Mouse (Mus musculus) bone marrow macrophage, adult 2 months (primary cell): ENCODE data around the gene Pcbp1. TPM values are rescaled to one million over a fixed set of nuclear protein-coding genes. Genes with fewer than 3 reads are reported as not detected.
A peak's percentile ranks its signal among the peaks of the same experiment; 100 is the strongest.
"Not testable (repeated sequence)": the region's sequence is repeated elsewhere in the genome, so short reads cannot be mapped to it uniquely, and the experiment has no call there.

Experiments used
- H3K27ac ChIP-seq: 2 replicates; pipeline ENCODE4 v1.5.1; 2012; ENCODE audit warnings: low read depth, low read length; ENCODE audit not compliant: insufficient read depth
- H3K4me1 ChIP-seq: 2 replicates; pipeline ENCODE4 v1.6.1; 2012; ENCODE audit warnings: low read length; ENCODE audit not compliant: control insufficient read depth, insufficient read depth
- H3K4me3 ChIP-seq: 2 replicates; pipeline ENCODE4 v1.5.1; 2012; ENCODE audit warnings: mild to moderate bottlenecking, low read length, moderate library complexity; ENCODE audit not compliant: insufficient read depth
- CTCF ChIP-seq: IDR thresholded peaks from 2 replicates; pipeline ENCODE4 v1.5.1; 2012; ENCODE audit warnings: low read depth, mild to moderate bottlenecking, low read length, moderate library complexity
- POLR2A ChIP-seq: IDR thresholded peaks from 2 replicates; pipeline ENCODE4 v1.6.1; 2012; ENCODE audit warnings: mild to moderate bottlenecking, low read depth, low read length, borderline replicate concordance
- polyA plus RNA-seq: library from polyadenylated mRNA; stranded (reverse); fragments of >200 nt; gene quantifications from 2 replicates; pipeline ENCODE4 v1.2.4, GENCODE M21; 2012; ENCODE audit not compliant: missing spikeins, insufficient read depth, insufficient read length

The Pcbp1 gene
- polyA plus RNA-seq, result 177 and 185 TPM in 2 replicates

DNA sequence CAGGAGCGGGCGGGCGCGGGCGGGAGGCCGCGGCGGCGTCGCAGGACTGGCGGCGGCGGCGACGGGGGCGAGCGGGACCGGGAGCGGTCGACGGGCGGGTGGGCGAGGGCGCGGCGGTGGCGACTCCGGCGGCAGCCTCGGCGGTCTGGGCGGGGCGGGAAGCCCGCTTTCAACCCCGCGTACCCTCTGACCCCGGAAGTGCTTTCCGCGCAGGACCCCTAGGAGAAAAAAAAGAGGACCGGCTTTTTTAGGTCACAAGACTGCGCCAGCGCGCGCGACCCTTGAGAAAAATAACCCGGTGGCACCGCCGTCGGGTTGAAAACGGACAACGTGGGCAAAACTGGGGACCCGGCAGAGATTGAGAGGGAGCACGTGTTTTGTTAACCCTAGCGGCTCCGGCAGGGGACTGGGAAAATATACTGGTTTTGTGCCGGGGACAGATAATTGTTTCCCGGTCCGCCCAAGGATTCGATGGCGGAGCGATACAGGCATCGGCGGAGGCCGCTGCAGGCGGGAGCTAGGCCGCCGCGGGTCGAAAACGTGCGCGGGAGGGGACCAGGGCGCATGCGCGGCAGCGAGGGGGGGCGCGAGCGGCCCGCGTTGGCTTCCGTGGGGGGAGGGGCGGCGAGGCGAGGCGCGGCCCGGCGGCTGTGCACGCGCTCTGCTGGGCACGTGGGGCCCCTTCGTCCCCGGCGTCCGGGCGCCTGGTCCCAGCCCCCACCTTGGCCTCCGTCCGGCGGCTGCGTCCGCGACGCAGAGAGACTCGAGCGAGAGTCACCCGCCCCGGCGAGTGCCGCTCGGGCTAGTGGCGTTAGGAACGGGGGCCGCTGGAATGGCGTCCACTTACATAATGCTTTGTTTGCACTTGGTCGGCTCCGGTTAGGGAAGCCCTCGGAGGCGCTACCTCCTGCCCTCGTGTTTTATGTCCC is at the start of gene Pcbp1:
Gene Pcbp1 (minus strand): TSS at position 290 of the 929 bp plus-strand sequence.
- H3K4me1 ChIP-seq, result peaks cover 14% of the 10 kb centered on the region
- peak within 1 kb of the TSS; percentile 100 for H3K27ac ChIP-seq
- TF ChIP-seq POLR2A (no peak), CTCF (no peak)
- H3K4me3 ChIP-seq, result peak within 1 kb of the TSS; percentile 84

DNA sequence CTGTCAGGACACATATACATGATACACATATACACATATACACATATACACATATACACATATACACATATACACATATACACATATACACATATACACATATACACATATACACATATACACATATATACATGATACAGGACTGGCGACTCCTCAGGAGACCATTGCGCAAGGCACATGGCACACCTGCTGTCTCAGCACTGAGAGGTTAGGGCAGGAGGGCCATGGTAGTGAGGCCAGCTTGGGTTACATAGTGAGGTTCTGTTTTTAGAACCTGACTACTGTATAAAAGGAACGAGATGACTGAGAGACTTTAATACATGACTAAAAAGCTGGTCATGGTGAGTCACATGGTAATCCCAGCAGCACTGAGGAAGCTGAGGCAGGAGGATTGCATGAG is 48.4 kb upstream of the Pcbp1 start:
- TF ChIP-seq CTCF, result no peak
- TF ChIP-seq POLR2A, result no peak
- Histone ChIP-seq H3K27ac (no peak overlapping the region), H3K4me1 (peaks cover 37% of the 10 kb centered on the region)

DNA sequence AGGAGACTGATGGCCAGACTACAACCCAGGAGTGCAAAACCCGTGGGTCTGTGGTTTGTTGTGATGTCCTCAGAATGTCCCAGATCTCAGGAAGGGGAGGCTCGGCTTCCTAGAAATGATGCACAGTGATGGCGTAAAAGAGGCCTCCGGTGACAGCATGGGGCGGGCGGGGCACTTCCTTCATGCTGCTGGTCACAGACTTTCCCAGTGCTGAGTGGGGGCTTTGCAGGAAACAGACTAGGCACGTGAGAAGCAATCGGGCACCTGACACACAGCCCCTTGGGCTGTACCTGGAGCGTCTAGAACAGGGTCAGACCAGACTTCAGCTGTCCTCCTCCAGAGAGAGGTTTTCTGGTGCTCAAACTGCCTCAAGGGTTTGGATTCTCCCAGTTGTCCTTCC is 44.7 kb upstream of the Pcbp1 start:
- no peak overlapping the region for H3K4me3 ChIP-seq
- H3K27ac ChIP-seq, result no peak overlapping the region
- H3K4me1 ChIP-seq, result peaks cover 25% of the 10 kb centered on the region
- TF ChIP-seq POLR2A (no peak), CTCF (no peak)

More for the DNA sequence above, 48.4 kb upstream of the Pcbp1 start:
- no peak overlapping the region for H3K4me3 ChIP-seq

DNA sequence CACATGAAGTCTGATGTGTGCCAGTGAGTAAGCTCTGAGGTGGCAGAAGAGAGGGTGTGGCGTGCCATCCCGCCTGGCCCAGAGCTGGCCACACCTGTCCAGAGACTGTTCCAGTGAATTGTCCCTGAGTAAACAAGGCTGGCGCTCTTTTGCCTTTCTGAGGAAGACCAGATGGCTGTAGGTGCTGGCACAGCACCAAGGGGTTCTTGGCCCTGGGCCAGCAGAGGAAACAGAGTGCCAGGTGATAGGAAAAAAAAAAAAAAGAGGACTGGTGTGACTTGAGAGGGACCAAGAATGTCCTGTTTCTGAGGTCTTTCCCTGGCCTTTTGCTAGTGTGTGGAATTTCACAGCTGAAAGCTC is 43.3 kb upstream of the Pcbp1 start:
- TF ChIP-seq POLR2A (no peak), CTCF (no peak)
- Histone ChIP-seq H3K4me1 (peaks cover 25% of the 10 kb centered on the region), H3K4me3 (no peak overlapping the region), H3K27ac (no peak overlapping the region)

DNA sequence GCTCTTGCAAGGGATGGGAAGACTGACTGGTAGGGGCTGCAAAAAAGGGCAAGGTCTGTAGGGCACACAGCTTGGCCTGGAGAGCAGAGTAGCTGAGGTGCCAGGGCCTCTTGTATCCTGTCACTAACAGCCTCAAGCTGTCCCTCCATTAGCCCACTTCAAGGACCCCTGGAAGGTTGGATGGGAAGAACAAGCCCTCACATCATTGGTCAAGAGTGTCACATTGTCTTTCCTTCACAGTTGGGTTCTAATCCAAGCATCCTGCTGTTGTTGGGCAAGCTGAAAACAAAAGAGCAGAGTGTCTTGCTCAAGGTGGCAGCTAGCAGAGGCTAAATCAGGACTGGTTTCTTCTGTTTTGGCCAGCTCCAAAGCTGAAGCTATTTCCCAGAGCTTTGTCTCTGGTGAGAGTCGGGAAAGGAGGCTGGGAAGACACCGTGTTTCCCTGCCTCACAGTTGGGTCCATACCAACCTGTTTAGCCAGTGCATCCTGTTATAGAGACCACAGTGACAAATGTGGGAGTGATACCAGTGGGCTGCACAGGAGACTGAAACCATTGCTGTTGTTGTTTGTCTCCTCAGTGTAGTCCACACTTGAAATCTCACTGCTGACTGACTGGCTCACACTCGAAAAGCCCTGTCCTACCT is 42.8 kb upstream of the Pcbp1 start:
- no peak overlapping the region for H3K27ac ChIP-seq
- H3K4me1 ChIP-seq, result peaks cover 25% of the 10 kb centered on the region
- TF ChIP-seq CTCF, result no peak
- no peak for TF ChIP-seq POLR2A
- no peak overlapping the region for H3K4me3 ChIP-seq

DNA sequence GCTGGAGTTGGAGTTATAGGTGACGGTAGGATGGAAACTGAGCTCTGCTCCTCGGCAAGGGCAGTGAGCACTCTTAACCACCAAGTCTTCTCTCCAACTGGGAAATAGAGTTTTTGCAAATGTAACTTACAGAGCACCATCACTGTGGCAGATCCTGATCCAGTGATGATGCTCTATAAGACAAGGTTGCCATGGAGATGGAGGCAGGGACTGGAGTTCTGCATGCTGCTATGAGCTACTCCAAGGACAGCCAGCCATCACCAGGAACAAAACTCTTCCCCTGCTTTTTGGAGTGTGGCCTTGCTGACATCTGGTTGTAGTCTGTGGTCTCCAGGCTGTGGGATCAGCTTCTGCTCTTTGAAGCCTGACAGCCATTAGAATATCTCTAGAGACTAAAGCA is 39.7 kb upstream of the Pcbp1 start:
- TF ChIP-seq POLR2A (no peak), CTCF (no peak)
- H3K27ac ChIP-seq, result no peak overlapping the region
- peaks cover 15% of the 10 kb centered on the region for H3K4me1 ChIP-seq
- H3K4me3 ChIP-seq, result no peak overlapping the region

DNA sequence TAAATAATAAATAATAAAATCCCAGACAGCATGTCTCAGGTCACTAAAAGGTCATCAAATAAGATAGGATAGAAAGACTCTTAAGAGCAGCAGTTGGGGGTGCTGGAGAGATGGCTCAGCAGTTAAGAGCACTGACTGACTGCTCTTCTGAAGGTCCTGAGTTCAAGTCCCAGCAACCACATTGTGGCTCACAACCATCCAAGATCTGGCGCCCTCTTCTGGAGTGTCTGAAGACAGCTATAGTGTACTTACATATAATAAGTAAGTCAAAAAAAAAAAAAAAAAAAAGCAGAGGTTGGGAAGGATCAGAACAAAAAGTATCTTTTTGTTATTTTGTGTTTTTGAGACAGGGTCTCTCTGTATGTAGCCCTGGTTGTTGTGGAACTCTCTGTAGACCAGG is 31.1 kb upstream of the Pcbp1 start:
- H3K27ac ChIP-seq, H3K4me3 ChIP-seq: not testable (repeated sequence)
- peaks cover 12% of the 10 kb centered on the region for H3K4me1 ChIP-seq

DNA sequence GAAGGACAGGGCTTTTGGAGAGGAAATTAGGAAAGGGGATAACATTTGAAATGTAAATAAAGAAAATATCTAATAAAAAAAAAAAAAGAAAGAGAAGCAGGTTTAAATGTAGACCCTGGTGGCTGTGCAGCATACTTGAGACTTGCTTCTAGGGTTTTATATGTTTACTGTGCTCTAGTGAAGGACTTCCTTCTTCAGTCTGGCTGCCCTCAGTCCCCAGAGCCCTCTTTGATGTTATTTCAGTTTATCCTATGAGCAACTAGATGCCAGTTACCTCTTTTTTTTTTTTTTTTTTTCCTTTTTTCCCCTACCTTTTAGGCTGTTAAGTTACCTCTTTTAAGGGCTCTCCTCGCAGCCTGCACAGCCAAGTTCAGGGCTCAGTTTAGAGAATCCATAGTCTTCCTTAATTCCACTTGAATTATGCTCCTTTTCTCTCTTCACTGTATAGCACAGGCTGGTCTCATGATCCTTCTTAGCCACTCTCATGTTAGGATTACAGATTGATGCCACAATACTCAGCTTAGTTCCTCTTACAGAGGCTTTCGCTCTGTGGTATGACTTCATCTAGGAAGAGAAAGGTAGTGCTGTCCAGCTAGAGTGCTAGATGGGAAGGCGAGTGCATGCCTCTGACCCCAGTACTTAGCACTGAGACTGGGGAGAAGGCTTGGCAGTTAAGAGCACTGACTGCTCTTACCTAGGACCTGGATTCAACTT is 30.4 kb upstream of the Pcbp1 start:
- Histone ChIP-seq H3K4me1 (peaks cover 12% of the 10 kb centered on the region), H3K27ac (peak overlapping the region; percentile 89), H3K4me3 (no peak overlapping the region; the same call in 1 of the 2 replicates)
- no peak for TF ChIP-seq CTCF
- no peak for TF ChIP-seq POLR2A

DNA sequence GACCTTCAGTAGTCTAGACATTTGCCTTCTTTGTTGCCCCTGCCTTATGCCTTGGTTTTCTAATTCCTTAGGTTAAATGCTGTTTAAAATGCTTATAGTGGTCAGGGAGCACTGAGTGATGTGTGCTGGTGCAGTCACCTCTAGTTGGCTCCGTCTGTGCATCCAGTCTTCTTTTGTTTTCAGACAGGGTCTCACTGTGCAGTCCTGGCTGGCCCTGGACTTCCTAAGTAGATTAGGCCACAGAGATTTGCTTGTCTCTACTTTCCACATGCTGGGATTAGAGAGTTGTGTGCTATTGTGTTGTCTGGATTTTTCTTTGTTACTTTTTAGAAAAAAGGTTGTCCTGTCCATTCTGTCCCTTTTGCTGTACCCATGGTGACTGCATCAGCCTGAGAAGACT is 24.5 kb upstream of the Pcbp1 start:
- no peak overlapping the region for H3K27ac ChIP-seq
- H3K4me3 ChIP-seq, result no peak overlapping the region
- peaks cover 12% of the 10 kb centered on the region for H3K4me1 ChIP-seq
- TF ChIP-seq CTCF, result no peak
- TF ChIP-seq POLR2A, result no peak

DNA sequence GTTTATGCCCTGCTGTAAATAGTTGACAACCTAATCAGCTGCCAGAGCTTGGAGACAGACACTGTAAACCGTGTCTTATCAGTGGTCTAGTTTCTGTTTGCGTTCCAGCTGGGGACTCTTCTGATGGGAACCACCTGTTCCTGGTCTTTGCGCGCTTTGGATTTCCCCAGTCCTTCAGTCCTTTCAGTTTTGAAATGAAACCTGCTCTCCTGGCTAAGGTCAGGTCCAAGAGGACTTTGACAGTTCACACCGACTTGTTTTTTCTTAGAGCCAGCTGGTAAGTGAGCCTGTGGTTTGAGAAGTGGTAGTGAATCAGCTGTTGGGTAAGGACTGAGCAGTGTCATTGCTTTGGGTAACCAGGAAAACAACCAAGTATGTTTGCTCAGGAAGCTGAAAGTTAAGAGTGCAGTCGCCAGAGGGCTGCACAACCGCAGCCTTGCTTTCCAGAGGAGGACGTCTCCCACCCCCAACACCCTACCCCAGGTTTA is 21.8 kb upstream of the Pcbp1 start:
- H3K27ac ChIP-seq, result no peak overlapping the region
- peaks cover 7% of the 10 kb centered on the region; the same call in 1 of the 2 replicates for H3K4me1 ChIP-seq
- no peak overlapping the region for H3K4me3 ChIP-seq
- no peak for TF ChIP-seq CTCF
- no peak for TF ChIP-seq POLR2A
